Mouse (Mus musculus) stomach, embryonic 15.5 days (tissue): Measurements from ENCODE around the gene Itgb5. TPM values are rescaled to one million over a fixed set of nuclear protein-coding genes. Genes with fewer than 3 reads are reported as not detected.

Experiments
- ATAC-seq: fragments of 200-750 bp; cut with Nextera tagmentation; 2 replicates; pipeline ENCODE4 v1.8.0; 2017; ENCODE audit warnings: low read depth, moderate number of reproducible peaks, moderate TSS enrichment; ENCODE audit not compliant: insufficient read depth, low FRiP score
- H3K27ac ChIP-seq: fragments of 300-500 bp; sonication (generic); 2 replicates; pipeline ENCODE4 v1.5.1; 2015; ENCODE audit warnings: mild to moderate bottlenecking, inconsistent platforms
- H3K27me3 ChIP-seq: fragments of 300-500 bp; sonication (generic); replicated peaks from 2 replicates; pipeline ENCODE4 v1.6.1; 2015; ENCODE audit warnings: inconsistent platforms
- H3K36me3 ChIP-seq: fragments of 300-500 bp; sonication (generic); 2 replicates; pipeline ENCODE4 v1.6.1; 2015; ENCODE audit warnings: inconsistent platforms
- H3K4me1 ChIP-seq: fragments of 300-500 bp; sonication (generic); 2 replicates; pipeline ENCODE4 v1.6.1; 2015; ENCODE audit warnings: inconsistent platforms
- H3K4me2 ChIP-seq: fragments of 300-500 bp; sonication (generic); 2 replicates; pipeline ENCODE4 v1.6.1; 2015; ENCODE audit warnings: mild to moderate bottlenecking, inconsistent platforms
- H3K4me3 ChIP-seq: fragments of 300-500 bp; sonication (generic); replicated peaks from 2 replicates; pipeline ENCODE4 v1.5.1; 2015; ENCODE audit warnings: inconsistent platforms
- H3K9ac ChIP-seq: fragments of 300-500 bp; sonication (generic); 2 replicates; pipeline ENCODE4 v1.6.1; 2015; ENCODE audit warnings: inconsistent platforms
- H3K9me3 ChIP-seq: fragments of 300-500 bp; sonication (generic); 2 replicates; pipeline ENCODE4 v1.6.1; 2016; ENCODE audit warnings: inconsistent platforms
- WGBS: fragments of 180-500 bp; shearing (Covaris S2); methylation state at CpG from one replicate; pipeline ENCODE4 v1.1.7; 2015; 5-methylcytosine and 5-hydroxymethylcytosine counted together
- polyA plus RNA-seq: library from polyadenylated mRNA; unstranded; fragments of >200 nt; fragmentation: Nextera tagmentation; extraction: Ambion mirVana; gene quantifications from 2 replicates; pipeline ENCODE4 v1.2.1, GENCODE M21; 2015

Itgb5 gene
- polyA plus RNA-seq, 1 experiment from 2014 or later, result 50.2 TPM

GRCm38 (mm10) chr16:33894449-33894848 lies 65.0 kb downstream of the Itgb5 start:
- no peak overlapping the region for H3K27ac ChIP-seq
- 59% methylated on average over 1 of the region's 1 CpGs for WGBS

GRCm38 (mm10) chr16:33895690-33896089 lies 66.2 kb downstream of the Itgb5 start:
- no peak for ATAC-seq
- Histone ChIP-seq H3K4me2 (no peak overlapping the region), H3K9ac (no peak overlapping the region), H3K27ac (no peak overlapping the region), H3K9me3 (no peaks in the 10 kb centered on the region), H3K4me3 (no peak overlapping the region), H3K27me3 (no peaks in the 10 kb centered on the region), H3K36me3 (peaks cover 4% of the 10 kb centered on the region; the same call in 1 of the 2 replicates), H3K4me1 (peaks cover 25% of the 10 kb centered on the region)
- WGBS, result 41% methylated on average over 7 of the region's 7 CpGs

More at GRCm38 (mm10) chr16:33894449-33894848, 65.0 kb downstream of the Itgb5 start:
- H3K36me3 ChIP-seq, result no peaks in the 10 kb centered on the region
- peaks cover 31% of the 10 kb centered on the region for H3K4me1 ChIP-seq
- H3K4me3 ChIP-seq, result no peak overlapping the region
- H3K27me3 ChIP-seq, result no peaks in the 10 kb centered on the region
- no peak overlapping the region for H3K9ac ChIP-seq
- no peaks in the 10 kb centered on the region for H3K9me3 ChIP-seq
- no peak overlapping the region for H3K4me2 ChIP-seq
- no peak for ATAC-seq

GRCm38 (mm10) chr16:33896801-33897200 lies 67.3 kb downstream of the Itgb5 start:
- no peak for ATAC-seq
- Histone ChIP-seq H3K4me1 (peaks cover 14% of the 10 kb centered on the region), H3K9me3 (no peaks in the 10 kb centered on the region), H3K4me2 (no peak overlapping the region), H3K4me3 (no peak overlapping the region), H3K27me3 (no peaks in the 10 kb centered on the region), H3K36me3 (peaks cover 4% of the 10 kb centered on the region; the same call in 1 of the 2 replicates), H3K9ac (no peak overlapping the region), H3K27ac (no peak overlapping the region)
- 97% methylated on average over 7 of the region's 7 CpGs for WGBS

- Histone ChIP-seq H3K9me3 (no peaks in the 10 kb centered on the region), H3K4me1 (peaks cover 7% of the 10 kb centered on the region; the same call in 1 of the 2 replicates), H3K4me3 (no peak overlapping the region), H3K27me3 (no peaks in the 10 kb centered on the region), H3K9ac (no peak overlapping the region), H3K4me2 (no peak overlapping the region), H3K36me3 (peaks cover 11% of the 10 kb centered on the region; the same call in 1 of the 2 replicates), H3K27ac (no peak overlapping the region; the same call in 1 of the 2 replicates)
- no peak for ATAC-seq
- 50% methylated on average over 11 of the region's 11 CpGs for WGBS
Measured at GRCm38 (mm10) chr16:33903664-33904441, 74.4 kb downstream of the Itgb5 start.

- Histone ChIP-seq H3K9me3 (no peaks in the 10 kb centered on the region), H3K27ac (no peak overlapping the region), H3K4me3 (no peak overlapping the region), H3K27me3 (no peaks in the 10 kb centered on the region), H3K9ac (no peak overlapping the region), H3K4me1 (peaks cover 7% of the 10 kb centered on the region; the same call in 1 of the 2 replicates), H3K36me3 (peaks cover 11% of the 10 kb centered on the region; the same call in 1 of the 2 replicates), H3K4me2 (no peak overlapping the region)
- ATAC-seq, result no peak
- WGBS, result 74% methylated on average over 5 of the region's 5 CpGs
Measured at GRCm38 (mm10) chr16:33904553-33904952, 75.1 kb downstream of the Itgb5 start.

DNA sequence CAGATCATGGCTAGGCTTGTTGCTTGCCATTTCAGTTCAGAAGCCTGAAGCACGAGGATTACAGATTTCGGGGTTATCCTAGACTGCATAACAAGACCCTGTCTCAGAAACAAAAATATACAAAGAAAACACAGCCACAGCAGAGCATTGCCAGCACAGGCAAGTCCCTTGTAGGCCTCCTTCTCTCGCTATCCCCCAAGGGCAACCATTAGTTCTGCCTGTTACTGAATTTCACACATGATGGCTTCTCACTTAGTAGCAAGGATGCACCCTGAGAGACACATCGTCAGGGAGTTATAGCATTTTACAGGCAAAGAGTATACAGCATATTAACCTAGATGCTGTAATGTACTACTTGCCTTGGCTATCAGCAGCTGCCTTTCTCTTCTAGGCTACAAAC lies 78.8 kb downstream of the Itgb5 start:
- H3K4me3 ChIP-seq, result no peak overlapping the region
- H3K36me3 ChIP-seq, result 0 out of 2 replicates have a peak, but pooled peaks cover 7% of the 10 kb centered on the region
- H3K27ac ChIP-seq, result no peak overlapping the region
- 81% methylated on average over 4 of the region's 4 CpGs for WGBS
- no peaks in the 10 kb centered on the region for H3K27me3 ChIP-seq
- H3K9me3 ChIP-seq, result no peaks in the 10 kb centered on the region
- H3K9ac ChIP-seq, result no peak overlapping the region
- peaks cover 7% of the 10 kb centered on the region; the same call in 1 of the 2 replicates for H3K4me1 ChIP-seq
- no peak overlapping the region for H3K4me2 ChIP-seq
- no peak for ATAC-seq

GRCm38 (mm10) chr16:33914997-33915396 lies 85.5 kb downstream of the Itgb5 start:
- no peaks in the 10 kb centered on the region for H3K27me3 ChIP-seq
- H3K9ac ChIP-seq, result no peak overlapping the region
- H3K4me3 ChIP-seq, result no peak overlapping the region
- H3K27ac ChIP-seq, result no peak overlapping the region
- no peaks in the 10 kb centered on the region for H3K9me3 ChIP-seq
- peaks cover 4% of the 10 kb centered on the region; the same call in 1 of the 2 replicates for H3K36me3 ChIP-seq
- peaks cover 22% of the 10 kb centered on the region for H3K4me1 ChIP-seq
- no peak for ATAC-seq
- WGBS, result 74% methylated on average over 4 of the region's 4 CpGs
- no peak overlapping the region for H3K4me2 ChIP-seq

- H3K4me1 ChIP-seq, result peaks cover 30% of the 10 kb centered on the region
- H3K36me3 ChIP-seq, result peaks cover 6% of the 10 kb centered on the region; the same call in 1 of the 2 replicates
- peak; percentile 51; the same call in 1 of the 2 replicates for ATAC-seq
- H3K27ac ChIP-seq, result peak overlapping the region; percentile 75
- H3K9ac ChIP-seq, result no peak overlapping the region
- H3K27me3 ChIP-seq, result no peaks in the 10 kb centered on the region
- no peak overlapping the region for H3K4me3 ChIP-seq
- WGBS, result 52% methylated on average over 12 of the region's 12 CpGs
- H3K4me2 ChIP-seq, result no peak overlapping the region
- H3K9me3 ChIP-seq, result no peaks in the 10 kb centered on the region
Measured at GRCm38 (mm10) chr16:33916473-33917251, 87.2 kb downstream of the Itgb5 start.

DNA sequence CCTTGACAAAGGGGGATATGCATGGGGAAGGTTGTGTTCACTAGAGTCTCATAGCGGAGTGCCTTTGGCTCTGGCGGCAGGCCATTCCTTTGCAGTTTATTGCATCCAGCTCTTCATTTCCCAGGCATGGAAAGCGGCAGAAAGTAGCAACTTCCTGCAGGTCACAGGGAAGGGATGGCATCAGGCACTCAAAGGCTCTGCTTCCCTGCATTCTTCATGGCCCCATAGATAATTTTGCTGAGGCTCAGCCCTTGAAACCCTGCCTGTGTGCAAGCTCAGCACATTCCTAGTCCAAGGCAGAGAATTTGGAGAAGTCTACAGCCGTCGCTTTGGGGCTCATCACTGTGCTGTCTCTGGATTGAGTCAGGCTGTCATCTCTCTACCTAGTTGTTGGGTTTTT lies 87.9 kb downstream of the Itgb5 start:
- H3K4me2 ChIP-seq, result no peak overlapping the region
- H3K36me3 ChIP-seq, result peaks cover 6% of the 10 kb centered on the region; the same call in 1 of the 2 replicates
- 46% methylated on average over 5 of the region's 5 CpGs for WGBS
- no peak overlapping the region for H3K4me3 ChIP-seq
- peak overlapping the region; percentile 75 for H3K27ac ChIP-seq
- no peaks in the 10 kb centered on the region for H3K9me3 ChIP-seq
- H3K9ac ChIP-seq, result no peak overlapping the region
- no peak for ATAC-seq
- H3K27me3 ChIP-seq, result no peaks in the 10 kb centered on the region
- peaks cover 36% of the 10 kb centered on the region for H3K4me1 ChIP-seq

- WGBS, result 75% methylated on average over 5 of the region's 5 CpGs
- Histone ChIP-seq H3K4me2 (no peak overlapping the region), H3K27ac (peak overlapping the region; percentile 75), H3K27me3 (no peaks in the 10 kb centered on the region), H3K4me1 (peaks cover 41% of the 10 kb centered on the region), H3K36me3 (peaks cover 6% of the 10 kb centered on the region; the same call in 1 of the 2 replicates), H3K9ac (no peak overlapping the region), H3K4me3 (no peak overlapping the region), H3K9me3 (no peaks in the 10 kb centered on the region)
- ATAC-seq, result no peak
Measured at GRCm38 (mm10) chr16:33917926-33918325, 88.5 kb downstream of the Itgb5 start.

DNA sequence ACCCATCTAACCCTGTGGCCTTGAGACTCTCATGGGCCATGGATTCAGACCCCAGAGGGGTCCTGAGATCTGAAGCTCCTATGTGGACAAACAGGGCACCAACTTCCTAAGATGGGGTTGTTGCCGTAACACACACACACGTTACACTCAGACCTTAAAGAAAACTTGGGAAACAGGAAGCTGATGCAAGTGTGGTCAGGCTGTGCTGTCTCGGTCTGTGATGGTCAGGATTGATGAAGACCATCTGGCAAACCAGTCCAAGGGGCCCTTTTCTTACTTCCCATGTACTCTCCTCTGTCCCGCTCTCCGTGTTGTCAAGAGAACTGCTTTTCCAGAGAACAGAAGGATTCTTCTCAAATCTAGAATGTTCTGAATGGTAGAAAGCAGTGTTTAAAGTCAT lies 92.0 kb downstream of the Itgb5 start:
- H3K4me3 ChIP-seq, result no peak overlapping the region
- H3K9me3 ChIP-seq, result no peaks in the 10 kb centered on the region
- ATAC-seq, result no peak
- no peaks in the 10 kb centered on the region for H3K27me3 ChIP-seq
- 60% methylated on average over 5 of the region's 5 CpGs for WGBS
- no peak overlapping the region for H3K9ac ChIP-seq
- H3K4me1 ChIP-seq, result peaks cover 36% of the 10 kb centered on the region
- H3K36me3 ChIP-seq, result peaks cover 6% of the 10 kb centered on the region; the same call in 1 of the 2 replicates
- H3K27ac ChIP-seq, result peak overlapping the region; percentile 65
- H3K4me2 ChIP-seq, result 0 out of 2 replicates have a peak overlapping the region, but pooled peaks have one; percentile 0
